In the genomic region with DNA sequence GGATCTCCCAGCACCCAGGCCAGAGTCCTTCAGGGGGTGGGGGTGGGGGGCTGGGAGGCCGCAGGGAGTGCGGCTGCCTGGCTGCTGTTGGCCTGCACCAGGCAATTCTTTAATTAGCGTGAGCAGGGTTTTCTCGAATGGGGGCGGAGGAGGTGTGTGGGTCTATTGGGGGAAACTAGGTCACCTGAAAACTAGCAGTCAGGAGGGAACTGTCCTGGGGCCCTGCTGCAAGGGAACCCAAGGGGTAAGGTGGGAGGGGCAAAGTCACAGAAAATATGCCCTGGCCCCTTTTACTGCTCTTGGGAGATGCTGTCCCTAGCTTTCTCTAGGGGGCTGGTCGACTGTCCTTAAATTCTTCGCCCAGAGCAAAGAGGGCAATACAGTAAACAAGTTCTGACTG, we compare ENCODE assay signal across 11 mouse cellular contexts. TPM values are rescaled to one million over a fixed set of nuclear protein-coding genes. Genes with fewer than 3 reads are reported as not detected.
DNase-seq lines count a peak whose midpoint lies in the region; ATAC-seq and TF ChIP-seq lines count a peak whose summit lies in the region.
"Had no signal": no experiment of that assay in that cellular context is flagged by ENCODE, and none has a peak within 500 bp of the region (broad histone marks: within the 10 kb centered on the region; RNA-seq: fewer than 3 reads in every experiment).

No protein-coding gene starts in this region.

- peak overlapping the region; percentile 10; the same call in 1 of the 2 replicates for H3K4me2 ChIP-seq in heart, postnatal 0 days (ENCODE audit: low read depth, low read length)
- no peak overlapping the region for H3K4me2 ChIP-seq in midbrain, embryonic 15.5 days
- H3K4me2 ChIP-seq in midbrain, embryonic 14.5 days (ENCODE audit: low read length): no peak overlapping the region
- H3K4me2 ChIP-seq: neural tube, embryonic 12.5 days had no signal

- no peak for ATAC-seq in heart, postnatal 0 days (ENCODE audit: insufficient read depth, low read depth)
- no peak for ATAC-seq in midbrain, embryonic 15.5 days (replicated peaks)
- ATAC-seq in midbrain, embryonic 14.5 days (ENCODE audit: low FRiP score, low TSS enrichment): no peak

- intact Hi-C loops in heart, postnatal 25 days (cut with DNase I): loop anchor here (2.0 kb wide), 1 partner anchor 17 kb away; no protein-coding TSS in a partner anchor
- intact Hi-C loops in left cerebral cortex, postnatal 4 days (cut with DNase I): no loop called here

- DNase-seq in heart, postnatal 0 days (ENCODE audit: low spot score): no peak
- no peak for DNase-seq in heart, postnatal 25 days (ENCODE audit: low spot score)
- DNase-seq in midbrain, embryonic 14.5 days: no peak
- DNase-seq in limb, embryonic 10.5 days (ENCODE audit: low spot score): no peak
- DNase-seq in thymus, postnatal 4 days: peak; percentile 61
- DNase-seq in left cerebral cortex, postnatal 4 days: no peak
- DNase-seq: adrenal gland, adult 2 months; gastrocnemius, postnatal 25 days had no signal

- WGBS in heart, postnatal 0 days: 37% methylated on average over 7 of the region's 7 CpGs
- WGBS in midbrain, embryonic 15.5 days: 55% methylated on average over 7 of the region's 7 CpGs
- 50% methylated on average over 7 of the region's 7 CpGs for WGBS in midbrain, embryonic 14.5 days
- 44% methylated on average over 7 of the region's 7 CpGs for WGBS in limb, embryonic 10.5 days

- H3K9ac ChIP-seq in heart, postnatal 0 days (replicated peaks; ENCODE audit: low read depth, low read length): no peak overlapping the region
- H3K9ac ChIP-seq in midbrain, embryonic 15.5 days: no peak overlapping the region
- no peak overlapping the region for H3K9ac ChIP-seq in midbrain, embryonic 14.5 days (replicated peaks; ENCODE audit: low read length)
- H3K9ac ChIP-seq: liver, embryonic 14.5 days; neural tube, embryonic 12.5 days had no signal

- H3K4me1 ChIP-seq in heart, postnatal 0 days (ENCODE audit: control insufficient read depth, insufficient read depth): 0 out of 2 replicates have a peak, but pooled peaks cover 10% of the 10 kb centered on the region
- peaks cover 17% of the 10 kb centered on the region for H3K4me1 ChIP-seq in midbrain, embryonic 15.5 days
- H3K4me1 ChIP-seq in midbrain, embryonic 14.5 days (ENCODE audit: control insufficient read depth, insufficient read depth, low read length): peaks cover 4% of the 10 kb centered on the region
- peaks cover 36% of the 10 kb centered on the region for H3K4me1 ChIP-seq in limb, embryonic 10.5 days

- no peak for TF ChIP-seq EP300 in heart, postnatal 0 days (IDR thresholded peaks at IDR 0.05; ENCODE audit: low read depth)

- H3K36me3 ChIP-seq in heart, postnatal 0 days (replicated peaks; ENCODE audit: control insufficient read depth, insufficient read depth, low read length): no peaks in the 10 kb centered on the region
- H3K36me3 ChIP-seq in midbrain, embryonic 15.5 days (replicated peaks): no peaks in the 10 kb centered on the region
- H3K36me3 ChIP-seq in midbrain, embryonic 14.5 days (ENCODE audit: control insufficient read depth, insufficient read depth, low read length): no peaks in the 10 kb centered on the region
- H3K36me3 ChIP-seq in limb, embryonic 10.5 days: no peaks in the 10 kb centered on the region
- H3K36me3 ChIP-seq: neural tube, embryonic 12.5 days had no signal

- H3K4me3 ChIP-seq in heart, postnatal 0 days (ENCODE audit: low read depth, low read length): no peak overlapping the region
- no peak overlapping the region for H3K4me3 ChIP-seq in midbrain, embryonic 15.5 days
- no peak overlapping the region for H3K4me3 ChIP-seq in midbrain, embryonic 14.5 days (replicated peaks; ENCODE audit: low read depth, low read length)
- no peak overlapping the region for H3K4me3 ChIP-seq in limb, embryonic 10.5 days
- H3K4me3 ChIP-seq: neural tube, embryonic 12.5 days had no signal

- no peak for TF ChIP-seq CTCF in heart, postnatal 0 days (IDR thresholded peaks at IDR 0.05; ENCODE audit: low read depth)

- H3K9me3 ChIP-seq in heart, postnatal 0 days (replicated peaks; ENCODE audit: control insufficient read depth, low read length): no peaks in the 10 kb centered on the region
- H3K9me3 ChIP-seq in midbrain, embryonic 15.5 days: no peaks in the 10 kb centered on the region
- H3K9me3 ChIP-seq in midbrain, embryonic 14.5 days (ENCODE audit: control insufficient read depth, low read length): no peaks in the 10 kb centered on the region
- H3K9me3 ChIP-seq in limb, embryonic 10.5 days (replicated peaks): no peaks in the 10 kb centered on the region
- H3K9me3 ChIP-seq: neural tube, embryonic 12.5 days had no signal

- peak overlapping the region; percentile 61 for H3K27ac ChIP-seq in heart, postnatal 0 days (ENCODE audit: low read depth)
- peak overlapping the region; percentile 15; the same call in 1 of the 2 replicates for H3K27ac ChIP-seq in midbrain, embryonic 15.5 days
- no peak overlapping the region for H3K27ac ChIP-seq in midbrain, embryonic 14.5 days (replicated peaks; ENCODE audit: low read depth, low read length)
- 0 out of 2 replicates have a peak overlapping the region, but pooled peaks have one; percentile 50 for H3K27ac ChIP-seq in limb, embryonic 10.5 days
- H3K27ac ChIP-seq: liver, embryonic 14.5 days; neural tube, embryonic 12.5 days had no signal

- no peaks in the 10 kb centered on the region for H3K27me3 ChIP-seq in heart, postnatal 0 days (ENCODE audit: control insufficient read depth, insufficient read depth, low read length)
- no peaks in the 10 kb centered on the region for H3K27me3 ChIP-seq in midbrain, embryonic 15.5 days (replicated peaks)
- no peaks in the 10 kb centered on the region for H3K27me3 ChIP-seq in midbrain, embryonic 14.5 days (ENCODE audit: control insufficient read depth, insufficient read depth, low read length)
- no peaks in the 10 kb centered on the region for H3K27me3 ChIP-seq in limb, embryonic 10.5 days (ENCODE audit: low read depth, poor library complexity, severe bottlenecking)
- H3K27me3 ChIP-seq: neural tube, embryonic 12.5 days had no signal

RNA-seq across cellular contexts. Expression of a gene that starts 24.4 kb away (rescaled TPM):
- 3.7 and 9.1 TPM in 2 replicates for total RNA-seq in heart, postnatal 0 days (2014; rRNA removed; ENCODE audit: low replicate concordance)
- polyA plus RNA-seq in heart, postnatal 0 days (2015; fragmentation: Nextera tagmentation; extraction: Ambion mirVana): 5.0 and 5.1 TPM in 2 replicates
- 10 to 100 TPM; 15.0 to 15.3 TPM for total RNA-seq in heart, postnatal 25 days (2021)
- polyA plus RNA-seq in midbrain, embryonic 15.5 days (2015; fragmentation: Nextera tagmentation; extraction: Ambion mirVana): 21.0 and 23.4 TPM in 2 replicates
- polyA plus RNA-seq in midbrain, embryonic 14.5 days (2014; fragmentation: Nextera tagmentation; extraction: Ambion mirVana): 16.1 and 21.0 TPM in 2 replicates
- 4.4 TPM in 2 replicates for polyA plus RNA-seq in limb, embryonic 10.5 days (2016; fragmentation: Nextera tagmentation; extraction: Ambion mirVana)
- total RNA-seq in left cerebral cortex, postnatal 4 days (2021): 10 to 100 TPM; 50.2 to 51.0 TPM
